Comparison of ENCODE assay signal across 10 mouse cellular contexts in the genomic region with DNA sequence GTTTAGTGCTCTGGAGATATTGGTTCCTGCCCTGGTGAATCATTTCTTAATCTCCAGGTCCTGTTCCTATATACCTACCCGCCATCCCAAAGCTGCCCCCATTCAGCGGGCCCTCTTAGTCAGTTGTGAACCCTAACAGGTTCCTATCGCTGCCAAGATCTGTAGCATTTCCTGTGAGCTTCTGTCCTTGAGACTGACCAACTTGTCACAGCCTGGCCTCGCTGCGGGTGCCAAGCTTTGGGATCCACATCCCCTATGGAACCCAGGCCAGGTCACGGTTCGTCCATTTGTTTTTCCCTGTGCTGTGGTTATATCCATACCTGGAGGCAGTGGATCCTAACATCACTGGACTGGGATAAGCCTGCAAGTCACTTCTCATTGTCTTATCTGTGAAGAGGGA. TPM values are rescaled to one million over a fixed set of nuclear protein-coding genes. Genes with fewer than 3 reads are reported as not detected.
DNase-seq lines count a peak whose midpoint lies in the region; ATAC-seq lines count a peak whose summit lies in the region.
"Had no signal": no experiment of that assay in that cellular context is flagged by ENCODE, and none has a peak within 500 bp of the region (broad histone marks: within the 10 kb centered on the region; RNA-seq: fewer than 3 reads in every experiment).

No protein-coding gene starts in this region.

- H3K9ac ChIP-seq in lung, embryonic 15.5 days: no peak overlapping the region
- H3K9ac ChIP-seq in stomach, embryonic 15.5 days: no peak overlapping the region
- H3K9ac ChIP-seq: midbrain, embryonic 12.5 days had no signal

- H3K27ac ChIP-seq in heart, embryonic 10.5 days: peak overlapping the region; percentile 79
- peak overlapping the region; percentile 94 for H3K27ac ChIP-seq in lung, embryonic 15.5 days
- H3K27ac ChIP-seq in brown adipose tissue, adult 24 weeks (replicated peaks; ENCODE audit: low read depth, low read length): peak overlapping the region; percentile 56; the same call in 1 of the 2 replicates
- H3K27ac ChIP-seq in stomach, embryonic 15.5 days: peak overlapping the region; percentile 94
- H3K27ac ChIP-seq: hindbrain, embryonic 13.5 days; midbrain, embryonic 12.5 days had no signal

- H3K36me3 ChIP-seq in heart, embryonic 10.5 days: peaks cover 33% of the 10 kb centered on the region
- H3K36me3 ChIP-seq in lung, embryonic 15.5 days: peaks cover 20% of the 10 kb centered on the region
- peaks cover 12% of the 10 kb centered on the region; the same call in 1 of the 2 replicates for H3K36me3 ChIP-seq in stomach, embryonic 15.5 days

- H3K4me3 ChIP-seq in heart, embryonic 10.5 days: no peak overlapping the region
- no peak overlapping the region for H3K4me3 ChIP-seq in lung, embryonic 15.5 days
- H3K4me3 ChIP-seq in brown adipose tissue, adult 24 weeks (ENCODE audit: insufficient read depth, low read depth, low read length): no peak overlapping the region
- H3K4me3 ChIP-seq in stomach, embryonic 15.5 days (replicated peaks): no peak overlapping the region
- H3K4me3 ChIP-seq: hindbrain, embryonic 13.5 days; midbrain, embryonic 12.5 days had no signal

- H3K4me1 ChIP-seq in heart, embryonic 10.5 days: peaks cover 81% of the 10 kb centered on the region
- peaks cover 68% of the 10 kb centered on the region for H3K4me1 ChIP-seq in lung, embryonic 15.5 days
- peaks cover 54% of the 10 kb centered on the region for H3K4me1 ChIP-seq in brown adipose tissue, adult 24 weeks (ENCODE audit: control insufficient read depth, insufficient read depth, insufficient read length, low read length)
- H3K4me1 ChIP-seq in stomach, embryonic 15.5 days: peaks cover 62% of the 10 kb centered on the region

- no peaks in the 10 kb centered on the region for H3K9me3 ChIP-seq in heart, embryonic 10.5 days
- H3K9me3 ChIP-seq in lung, embryonic 15.5 days: no peaks in the 10 kb centered on the region
- H3K9me3 ChIP-seq in stomach, embryonic 15.5 days: no peaks in the 10 kb centered on the region
- H3K9me3 ChIP-seq: hindbrain, embryonic 13.5 days; midbrain, embryonic 12.5 days had no signal

- 76% methylated on average over 7 of the region's 7 CpGs for WGBS in heart, embryonic 10.5 days
- WGBS in lung, embryonic 15.5 days: 74% methylated on average over 7 of the region's 7 CpGs
- 79% methylated on average over 7 of the region's 7 CpGs for whole genome bisulfite sequencing in stomach, embryonic 15.5 days

- no peak for DNase-seq in heart, embryonic 10.5 days (ENCODE audit: low spot score)
- no peak for DNase-seq in heart, adult 9 months (ENCODE audit: low spot score in 2 of 2)
- DNase-seq in lung, postnatal 4 days: no peak
- DNase-seq in ovary, postnatal 10 days (ENCODE audit: low spot score): no peak

- H3K4me2 ChIP-seq in lung, embryonic 15.5 days: no peak overlapping the region
- peak overlapping the region; percentile 84 for H3K4me2 ChIP-seq in stomach, embryonic 15.5 days
- H3K4me2 ChIP-seq: hindbrain, embryonic 13.5 days; midbrain, embryonic 12.5 days had no signal

- no peak for ATAC-seq in lung, embryonic 15.5 days (ENCODE audit: borderline replicate concordance, extremely low read depth, low FRiP score, low TSS enrichment)
- ATAC-seq in stomach, embryonic 15.5 days (ENCODE audit: insufficient read depth, low FRiP score, low read depth): no peak

- H3K27me3 ChIP-seq in heart, embryonic 10.5 days (ENCODE audit: insufficient read depth, poor library complexity, severe bottlenecking): no peaks in the 10 kb centered on the region
- H3K27me3 ChIP-seq in lung, embryonic 15.5 days: no peaks in the 10 kb centered on the region
- H3K27me3 ChIP-seq in stomach, embryonic 15.5 days (replicated peaks): no peaks in the 10 kb centered on the region

RNA-seq across cellular contexts. Expression of a gene that starts 4.3 kb away (rescaled TPM):
- polyA plus RNA-seq in heart, embryonic 10.5 days (2016; fragmentation: Nextera tagmentation; extraction: Ambion mirVana): 10.5 and 11.1 TPM in 2 replicates
- 14.9 and 15.4 TPM in 2 replicates for polyA plus RNA-seq in lung, embryonic 15.5 days (2015; fragmentation: Nextera tagmentation; extraction: Ambion mirVana)
- 4.5 and 9.4 TPM in 2 replicates for polyA plus RNA-seq in brown adipose tissue, adult 24 weeks (2012; ENCODE audit: insufficient read depth, insufficient read length, missing spikeins)
- 17.1 and 18.5 TPM in 2 replicates for polyA plus RNA-seq in stomach, embryonic 15.5 days (2015; fragmentation: Nextera tagmentation; extraction: Ambion mirVana)

RNA-seq across cellular contexts. Expression of a gene that starts 39.5 kb away (rescaled TPM):
- polyA plus RNA-seq in heart, embryonic 10.5 days (2016; fragmentation: Nextera tagmentation; extraction: Ambion mirVana): not detected in 2 replicates
- 0.22 TPM in 1 of 2 replicates, not detected in the other for polyA plus RNA-seq in lung, embryonic 15.5 days (2015; fragmentation: Nextera tagmentation; extraction: Ambion mirVana)
- not detected in 2 replicates for polyA plus RNA-seq in brown adipose tissue, adult 24 weeks (2012; ENCODE audit: insufficient read depth, insufficient read length, missing spikeins)
- polyA plus RNA-seq in stomach, embryonic 15.5 days (2015; fragmentation: Nextera tagmentation; extraction: Ambion mirVana): 0.21 and 0.23 TPM in 2 replicates
- polyA plus RNA-seq: kidney, embryonic 14.5 days had no signal

RNA-seq across cellular contexts. Expression of a gene that starts 39.8 kb away (rescaled TPM):
- 4.5 TPM in 2 replicates for polyA plus RNA-seq in heart, embryonic 10.5 days (2016; fragmentation: Nextera tagmentation; extraction: Ambion mirVana)
- polyA plus RNA-seq in lung, embryonic 15.5 days (2015; fragmentation: Nextera tagmentation; extraction: Ambion mirVana): 2.6 and 3.1 TPM in 2 replicates
- 8.5 and 27.2 TPM in 2 replicates for polyA plus RNA-seq in brown adipose tissue, adult 24 weeks (2012; ENCODE audit: insufficient read depth, insufficient read length, missing spikeins)
- 2.9 and 5.0 TPM in 2 replicates for polyA plus RNA-seq in stomach, embryonic 15.5 days (2015; fragmentation: Nextera tagmentation; extraction: Ambion mirVana)
